Mouse (Mus musculus): ENCODE measurements around the gene Gm16181. TPM values are rescaled to one million over a fixed set of nuclear protein-coding genes. Genes with fewer than 3 reads are reported as not detected.
"Not testable (repeated sequence)": the region's sequence is repeated elsewhere in the genome, so short reads cannot be mapped to it uniquely, and the experiment has no call there.

Gm16181 gene
- total RNA-seq, 2 experiments from 2014 or later = 0.50 to 0.65 TPM

DNA sequence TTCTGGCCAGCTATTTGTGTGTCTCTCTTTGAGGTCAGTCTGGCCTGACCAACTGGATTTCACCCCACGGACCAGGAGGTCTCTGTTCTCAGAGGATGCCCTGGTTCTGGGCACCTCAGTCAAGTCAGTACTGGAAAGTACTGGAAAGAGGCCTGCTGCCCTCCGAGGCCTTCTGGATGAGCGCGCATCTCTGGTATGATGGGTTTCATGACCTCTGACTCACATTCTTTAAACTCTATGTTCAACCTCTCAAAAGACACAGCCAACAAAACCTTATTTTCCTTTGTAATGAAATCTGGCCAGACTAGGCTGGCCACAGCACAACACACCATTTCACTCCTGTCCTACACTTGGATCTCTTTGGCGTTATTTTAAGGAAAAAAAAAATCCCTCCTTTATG, 4.8 kb downstream of the Gm16181 start:
- intact Hi-C loops (cut with DNase I) = no loop called here
- DNase-seq (ENCODE audit: low spot score) = no peak

DNA sequence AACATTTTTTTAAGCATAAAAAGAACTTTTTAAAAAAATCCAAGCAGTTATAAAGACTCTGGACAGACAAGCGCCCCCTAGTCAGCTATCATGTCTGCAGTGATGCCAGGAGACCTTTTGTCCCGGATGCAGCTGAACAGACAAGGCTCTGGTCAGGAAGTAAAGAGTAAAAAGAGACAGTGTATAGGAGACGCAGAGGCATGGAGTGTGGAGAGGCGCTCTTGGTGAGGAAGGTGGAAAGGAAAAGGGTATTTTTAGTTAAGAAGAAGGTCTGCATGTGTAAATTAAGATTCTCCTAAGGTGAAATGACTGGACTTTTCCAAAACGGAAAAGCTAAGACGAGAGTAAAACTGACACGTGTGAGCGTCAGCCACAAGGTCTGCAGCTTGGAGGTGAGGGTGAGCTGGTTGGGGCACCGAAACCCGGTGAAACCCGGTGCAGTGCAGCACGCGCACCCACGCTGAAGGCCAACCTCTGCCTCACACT, 6.0 kb downstream of the Gm16181 start:
- intact Hi-C loops (cut with DNase I) = no loop called here
- DNase-seq (ENCODE audit: low spot score) = no peak

DNA sequence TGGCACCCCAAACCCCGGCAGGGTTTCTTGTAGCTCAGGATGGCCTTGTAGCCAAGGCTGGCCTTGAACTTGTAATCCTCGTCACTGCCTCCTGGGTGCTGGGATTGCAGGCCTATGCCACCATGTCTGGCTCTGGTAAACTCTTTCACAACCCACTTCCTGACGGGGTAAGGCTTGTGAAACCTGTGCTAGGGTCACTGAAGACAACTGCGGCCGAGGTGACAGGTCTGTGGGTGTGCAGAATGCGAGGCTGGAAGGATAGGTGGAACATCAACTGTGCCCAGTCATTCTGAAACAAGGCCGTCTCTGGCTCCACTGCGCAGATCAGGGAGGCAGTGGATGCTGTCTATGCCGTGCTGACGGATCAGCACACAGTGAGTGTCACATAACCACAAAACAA, 10.4 kb downstream of the Gm16181 start:
- no peak for DNase-seq (ENCODE audit: low spot score)
- intact Hi-C loops (cut with DNase I) = loop anchor here (10.0 kb wide), 1 partner anchor 206 kb away; the partner anchor contains the start of gene Sapcd1

DNA sequence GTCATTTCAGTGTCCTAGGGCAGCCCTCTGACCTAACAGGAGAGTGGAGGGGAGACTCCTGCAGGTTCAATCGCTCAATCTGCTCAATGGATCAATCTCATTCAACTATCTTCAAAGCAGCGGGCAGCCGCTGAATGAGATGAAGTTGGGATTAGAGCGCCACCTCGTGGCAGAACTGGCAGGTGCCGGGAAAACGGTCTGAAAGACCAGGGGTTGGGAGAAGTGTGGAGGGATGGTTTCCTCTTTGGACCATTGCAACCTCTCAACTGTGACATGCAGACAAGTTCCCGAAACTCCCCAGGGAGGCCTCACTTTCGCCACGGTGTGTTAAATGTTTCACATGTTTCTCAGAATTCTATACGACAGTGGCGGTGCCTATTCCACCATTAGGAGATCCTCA, 11.4 kb downstream of the Gm16181 start:
- intact Hi-C loops (cut with DNase I) = loop anchor here (1.0 to 10.0 kb wide), 3 partner anchors 54 to 207 kb away; partner anchors contain the start of gene Sapcd1
- DNase-seq (ENCODE audit: low spot score) = peak; percentile 42

DNA sequence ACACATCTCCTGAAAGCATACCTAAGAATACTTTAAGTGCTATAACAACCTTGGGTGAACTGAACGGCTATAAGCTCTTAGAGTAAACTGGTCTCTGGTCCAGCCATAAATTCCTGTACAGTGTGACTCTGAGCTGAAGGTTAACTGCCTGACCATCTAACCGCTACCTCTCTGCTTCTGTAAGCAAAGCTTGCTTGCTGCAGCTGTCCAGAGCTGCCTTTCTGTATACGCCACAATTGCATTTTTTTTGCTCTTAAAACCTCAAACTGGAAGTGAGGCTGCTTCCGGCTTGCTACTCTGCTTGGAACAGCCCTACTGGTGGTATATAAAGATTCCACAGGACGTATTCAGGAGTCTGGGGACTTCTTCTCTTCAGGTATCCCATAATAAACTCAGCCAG, 12.0 kb downstream of the Gm16181 start:
- no peak for DNase-seq (ENCODE audit: low spot score)
- intact Hi-C loops (cut with DNase I) = loop anchor here (1.0 to 10.0 kb wide), 3 partner anchors 54 to 208 kb away; partner anchors contain the start of gene Sapcd1

DNA sequence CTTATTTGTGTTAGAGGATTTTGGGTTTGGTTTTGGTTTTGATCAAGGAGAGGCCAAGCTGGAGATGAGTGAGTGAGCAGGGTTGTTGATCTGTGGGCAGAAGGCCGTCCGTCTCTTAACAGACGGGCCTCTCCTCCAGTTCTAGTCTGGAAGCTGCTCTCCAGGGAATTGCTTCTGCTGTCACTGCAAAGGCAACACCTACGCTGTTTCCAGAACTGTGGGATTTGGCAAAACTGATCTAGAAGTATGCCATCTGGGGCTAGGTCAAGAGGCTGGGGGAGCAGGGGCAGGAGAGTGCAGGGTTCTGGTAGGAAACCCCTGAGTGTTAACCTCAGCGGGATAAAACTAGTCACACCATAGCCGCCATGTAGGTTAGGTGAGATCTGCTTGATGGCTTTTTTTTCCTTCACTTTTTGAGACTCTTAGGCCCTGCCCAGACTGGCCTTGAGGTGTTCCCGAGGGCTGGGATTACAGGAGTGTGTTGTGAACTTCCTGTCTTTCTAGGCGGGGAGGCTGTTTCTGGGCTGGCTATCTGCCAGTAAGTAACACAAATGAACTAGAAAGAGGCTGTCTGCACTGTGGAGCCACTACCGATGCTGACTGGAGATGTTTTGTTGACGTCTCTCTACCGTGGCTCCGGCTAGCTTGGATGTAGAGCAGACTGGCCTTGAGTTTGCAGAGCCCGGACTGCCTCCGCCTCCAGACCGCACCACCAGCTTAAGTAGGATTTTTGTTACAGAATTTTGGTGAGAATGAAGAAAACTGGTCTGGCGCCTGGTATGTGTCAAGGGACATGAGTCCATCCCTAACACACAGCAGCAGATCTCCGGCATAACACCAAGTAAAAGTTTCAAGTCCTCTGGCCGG, 12.7 kb downstream of the Gm16181 start, which contains the start of gene Atp6v1g2:
TSS of gene Atp6v1g2 (plus strand) at position 547 of the 867 bp plus-strand sequence.
- DNase-seq (ENCODE audit: low spot score) = no peak
- intact Hi-C loops (cut with DNase I) = loop anchor here (10.0 kb wide), 1 partner anchor 209 kb away; the partner anchor contains the start of gene Sapcd1

DNA sequence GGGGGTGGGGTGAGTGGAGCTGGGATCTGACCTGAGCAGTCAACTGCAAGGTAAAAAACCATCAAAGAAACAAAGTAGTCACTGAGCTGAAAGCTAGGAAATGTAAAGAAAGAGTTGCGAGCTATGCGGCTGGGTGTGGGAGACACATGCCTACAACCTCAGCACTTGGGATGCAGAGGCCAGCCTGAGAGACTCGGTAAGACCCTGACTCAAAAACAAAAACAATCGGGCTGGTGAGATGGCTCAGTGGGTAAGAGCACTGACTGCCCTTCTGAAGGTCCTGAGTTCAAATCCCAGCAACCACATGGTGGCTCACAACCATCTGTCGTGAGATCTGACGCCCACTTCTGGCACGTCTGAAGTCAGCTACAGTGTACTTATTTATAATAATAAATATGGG, 13.5 kb downstream of the Gm16181 start:
- intact Hi-C loops (cut with DNase I) = loop anchor here (10.0 kb wide), 1 partner anchor 209 kb away; the partner anchor contains the start of gene Sapcd1
- DNase-seq (ENCODE audit: low spot score) = not testable (repeated sequence)

DNA sequence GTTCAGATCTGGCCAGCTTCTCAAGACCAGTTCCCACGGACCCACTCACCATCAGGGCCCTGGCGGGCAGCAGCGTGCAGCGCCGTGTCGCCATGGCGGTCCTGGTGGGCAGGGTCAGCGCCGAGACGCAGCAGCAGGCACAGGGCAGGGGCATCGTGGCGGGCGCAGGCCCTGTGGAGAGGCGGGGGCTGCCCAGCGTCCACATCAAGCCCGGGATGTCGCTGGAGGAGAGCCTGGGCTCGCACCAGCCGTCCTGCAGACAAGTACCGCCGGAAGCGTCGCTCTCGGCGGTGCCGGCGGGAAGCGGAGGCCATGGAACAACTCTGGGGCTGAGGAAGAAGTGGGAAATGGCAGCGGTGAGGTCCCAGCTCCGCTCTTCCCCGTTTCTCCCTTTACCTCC, 14.3 kb downstream of the Gm16181 start:
- intact Hi-C loops (cut with DNase I) = loop anchor here (5.0 to 10.0 kb wide), 3 partner anchors 113 to 233 kb away; partner anchors contain the start of genes Csnk2b, Gpank1, Sapcd1 and Vars
- peak; percentile 31 for DNase-seq (ENCODE audit: low spot score)

DNA sequence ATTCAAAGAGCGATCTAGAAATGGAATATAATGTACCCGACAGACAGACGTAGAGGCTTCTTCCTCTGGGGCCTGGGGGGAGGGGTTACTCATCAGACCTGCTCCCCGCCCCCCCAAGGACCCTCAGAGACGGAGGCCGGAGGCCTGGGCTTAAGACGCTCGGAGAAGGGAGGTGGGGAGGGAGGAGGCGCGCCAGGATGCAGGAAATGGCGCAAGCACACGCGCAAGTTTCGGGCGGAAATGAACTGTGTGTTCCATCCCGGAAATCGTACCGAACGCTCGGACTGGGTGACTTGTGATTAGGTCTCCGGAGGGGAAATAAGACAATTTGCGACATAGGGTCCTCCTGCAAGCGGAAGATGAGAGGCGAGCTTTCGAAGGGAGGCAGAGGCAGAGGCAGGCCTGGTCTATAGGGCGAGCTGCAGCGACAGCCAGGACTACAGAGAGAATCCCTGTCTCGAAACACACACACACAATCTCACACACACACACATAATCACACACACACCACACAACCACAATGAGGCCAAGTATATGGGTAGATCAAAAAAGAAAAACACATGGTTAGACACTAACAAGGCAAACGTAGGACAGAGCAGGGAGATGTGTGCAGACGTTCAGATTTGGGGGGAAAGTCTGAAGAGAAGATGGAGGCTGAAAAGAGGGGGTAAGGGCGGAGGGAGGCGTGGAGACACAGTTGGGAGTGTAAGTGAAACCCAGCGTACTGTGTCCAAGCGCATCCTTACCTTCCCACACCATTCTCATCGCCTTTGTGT, 15.2 kb downstream of the Gm16181 start, which contains the start of gene Nfkbil1:
TSS of gene Nfkbil1 (minus strand) at position 179 of the 776 bp plus-strand sequence.
- intact Hi-C loops (cut with DNase I) = loop anchor here (5.0 to 10.0 kb wide), 3 partner anchors 114 to 234 kb away; partner anchors contain the start of genes Csnk2b, Gpank1, Sapcd1 and Vars
- DNase-seq (ENCODE audit: low spot score) = peak; percentile 86

DNA sequence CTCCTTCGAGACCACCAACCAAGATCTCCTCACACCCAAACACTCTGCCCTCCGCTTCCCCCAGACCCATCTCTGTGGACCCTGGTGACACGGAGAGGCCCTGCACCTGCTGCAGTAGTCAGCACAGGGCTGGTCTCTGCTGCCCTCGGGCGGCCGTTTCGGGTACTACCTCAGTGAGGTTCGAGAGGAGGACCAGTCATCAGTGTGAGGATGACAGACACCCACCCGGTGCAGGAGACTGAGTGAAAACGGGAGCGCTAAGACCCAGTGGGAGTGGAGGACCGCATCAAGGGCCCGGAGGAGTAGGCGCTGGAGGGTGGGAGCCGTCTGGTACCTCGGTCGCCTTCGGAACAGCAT, 15.7 kb downstream of the Gm16181 start:
- peak; percentile 83 for DNase-seq (ENCODE audit: low spot score)
- intact Hi-C loops (cut with DNase I) = loop anchor here (5.0 to 10.0 kb wide), 3 partner anchors 114 to 234 kb away; partner anchors contain the start of genes Csnk2b, Gpank1, Sapcd1 and Vars

DNA sequence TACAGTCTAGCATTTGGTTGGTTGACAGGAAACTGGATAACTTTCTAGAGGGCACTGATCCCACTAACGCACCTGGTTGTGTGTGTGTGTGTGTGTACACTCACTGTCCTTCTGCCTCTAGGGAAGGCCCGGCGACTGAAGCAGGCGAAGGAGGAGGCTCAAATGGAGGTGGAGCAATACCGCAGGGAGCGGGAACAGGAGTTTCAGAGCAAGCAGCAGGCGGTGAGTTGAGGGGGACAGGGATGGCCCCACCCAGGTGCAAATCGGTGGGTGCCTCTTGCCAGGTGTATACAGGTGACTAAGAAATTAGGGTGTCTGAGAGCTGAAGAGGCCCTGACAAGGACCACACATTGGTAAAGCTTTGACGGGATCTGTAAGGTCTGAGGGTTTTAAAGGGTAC, 16.4 kb downstream of the Gm16181 start:
- intact Hi-C loops (cut with DNase I) = loop anchor here (5.0 to 10.0 kb wide), 3 partner anchors 115 to 235 kb away; partner anchors contain the start of genes Csnk2b, Gpank1, Sapcd1 and Vars

DNA sequence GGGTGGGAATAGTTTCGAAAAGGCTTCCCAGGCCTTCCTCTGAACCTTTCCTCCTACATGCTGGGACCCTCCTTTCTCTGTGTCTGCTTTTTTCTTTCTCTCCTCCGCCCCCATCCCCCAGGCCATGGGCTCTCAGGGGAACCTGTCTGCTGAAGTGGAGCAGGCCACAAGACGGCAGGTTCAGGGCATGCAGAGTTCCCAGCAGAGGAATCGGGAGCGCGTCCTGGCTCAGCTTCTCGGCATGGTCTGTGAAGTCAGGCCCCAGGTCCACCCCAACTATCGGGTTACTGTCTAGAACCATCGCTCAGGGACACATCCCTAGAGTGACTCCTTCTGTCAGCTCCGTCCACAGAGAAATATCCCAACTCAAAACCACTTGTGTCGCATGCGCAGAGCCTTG, 16.9 kb downstream of the Gm16181 start:
- no peak for DNase-seq (ENCODE audit: low spot score)
- intact Hi-C loops (cut with DNase I) = loop anchor here (5.0 to 10.0 kb wide), 3 partner anchors 115 to 235 kb away; partner anchors contain the start of genes Csnk2b, Gpank1, Sapcd1 and Vars

More for the DNA sequence above, 16.4 kb downstream of the Gm16181 start:
- DNase-seq (ENCODE audit: low spot score) = no peak

DNA sequence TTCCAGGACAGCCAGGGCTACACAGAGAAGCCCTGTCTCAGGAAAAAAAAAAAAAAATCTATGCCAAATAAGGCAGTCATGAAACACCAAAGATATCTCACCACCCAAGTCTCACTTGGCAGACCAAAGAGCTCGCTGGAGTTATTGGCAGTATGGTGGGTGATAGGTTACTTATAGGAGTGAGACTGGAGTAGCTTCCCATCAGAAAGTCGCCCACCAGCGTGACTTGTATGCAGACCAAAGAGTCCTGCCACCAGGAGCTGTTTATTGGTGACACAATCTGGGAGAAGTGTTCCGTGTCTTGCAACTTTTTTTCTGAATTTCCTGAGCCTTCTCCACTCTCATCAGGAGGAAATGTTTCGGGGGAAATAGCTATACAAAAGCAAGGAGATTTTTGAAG, 19.1 kb downstream of the Gm16181 start:
- no peak for DNase-seq (ENCODE audit: low spot score)

DNA sequence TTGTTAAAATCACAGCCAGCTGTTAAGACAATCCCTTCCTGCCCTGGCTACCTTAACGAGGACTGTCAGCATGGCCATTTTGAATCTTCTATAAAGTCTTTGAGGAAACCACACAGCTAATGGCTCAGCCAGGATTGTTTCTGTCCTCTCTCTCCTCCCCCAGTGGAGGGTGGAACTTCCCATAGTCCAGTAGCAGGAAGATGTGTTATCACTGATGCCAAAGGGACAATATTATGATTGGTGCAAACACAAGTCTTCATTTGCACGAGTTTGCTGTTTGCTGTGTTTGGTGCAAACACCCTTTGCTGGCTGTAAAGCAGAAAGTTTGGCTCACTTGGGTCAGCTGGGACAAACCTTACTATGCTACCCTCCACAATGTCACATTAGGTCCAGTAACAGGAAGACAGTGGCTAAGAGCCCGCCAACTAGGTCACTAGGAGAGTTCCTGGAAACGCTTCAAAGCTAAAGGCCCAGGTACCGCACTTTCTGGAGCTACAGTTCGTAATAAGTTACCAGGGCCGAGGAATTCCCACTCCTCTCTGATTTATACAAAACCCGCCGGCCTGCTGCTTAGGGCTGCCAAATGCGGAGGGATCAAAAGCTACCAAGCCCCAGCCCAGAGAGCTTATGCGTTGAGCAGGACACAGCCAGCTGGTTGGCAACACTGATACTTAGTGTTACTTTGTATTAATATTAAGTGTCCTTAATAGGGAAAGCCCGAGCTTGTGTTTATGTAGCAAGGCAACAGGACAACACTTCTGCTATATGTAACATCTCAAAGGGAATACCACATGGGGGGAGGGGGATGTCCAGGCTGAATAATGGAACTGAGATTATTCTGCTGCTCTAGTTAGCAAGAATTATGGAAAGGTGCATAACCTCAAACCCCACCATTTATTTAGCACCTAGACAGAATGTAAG, 20.0 kb downstream of the Gm16181 start:
- DNase-seq (ENCODE audit: low spot score) = no peak
- intact Hi-C loops (cut with DNase I) = no loop called here

More for the DNA sequence above, 19.1 kb downstream of the Gm16181 start:
- intact Hi-C loops (cut with DNase I) = loop anchor here (5.0 to 10.0 kb wide), 3 partner anchors 117 to 237 kb away; partner anchors contain the start of genes Csnk2b, Gpank1, Sapcd1 and Vars

DNA sequence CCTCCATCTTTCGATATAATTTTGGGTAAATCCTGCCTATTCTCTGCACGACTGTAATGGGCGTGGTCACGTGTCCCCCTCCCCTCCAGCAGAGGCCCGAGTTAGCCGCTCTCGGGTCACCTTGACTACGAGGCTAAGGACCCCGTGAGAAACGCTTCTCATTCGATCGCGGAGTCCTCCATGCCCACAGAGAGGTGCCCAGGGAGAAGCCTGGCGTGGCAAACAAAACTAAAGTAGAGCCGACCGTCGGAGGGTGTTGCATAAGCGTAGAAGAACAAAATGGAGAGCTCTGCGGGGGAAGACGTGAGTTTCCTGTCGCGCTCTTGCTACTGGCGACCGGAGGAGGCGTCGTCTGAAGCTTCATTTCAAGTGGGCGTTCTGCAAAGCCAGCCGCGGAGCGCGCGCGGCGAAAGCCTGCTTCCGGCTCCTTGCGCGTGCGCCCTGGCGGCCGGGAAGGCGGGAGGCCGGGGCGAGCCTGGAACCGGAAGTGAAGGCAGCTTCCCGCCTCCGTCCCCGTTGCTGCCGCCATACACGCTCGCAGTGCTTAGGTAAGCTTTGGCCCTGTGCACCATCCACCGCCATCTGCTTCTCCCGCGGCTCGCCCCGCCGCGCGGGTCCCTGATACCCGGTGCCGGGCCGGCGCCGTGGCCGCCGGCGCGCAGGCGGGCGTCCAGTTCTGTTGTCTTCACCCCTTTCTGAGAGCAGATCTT, 20.8 kb downstream of the Gm16181 start, which contains the start of gene Ddx39b:
TSS of gene Ddx39b (plus strand) at position 442 of the 710 bp plus-strand sequence.
- DNase-seq (ENCODE audit: low spot score) = peak; percentile 94
- intact Hi-C loops (cut with DNase I) = no loop called here

DNA sequence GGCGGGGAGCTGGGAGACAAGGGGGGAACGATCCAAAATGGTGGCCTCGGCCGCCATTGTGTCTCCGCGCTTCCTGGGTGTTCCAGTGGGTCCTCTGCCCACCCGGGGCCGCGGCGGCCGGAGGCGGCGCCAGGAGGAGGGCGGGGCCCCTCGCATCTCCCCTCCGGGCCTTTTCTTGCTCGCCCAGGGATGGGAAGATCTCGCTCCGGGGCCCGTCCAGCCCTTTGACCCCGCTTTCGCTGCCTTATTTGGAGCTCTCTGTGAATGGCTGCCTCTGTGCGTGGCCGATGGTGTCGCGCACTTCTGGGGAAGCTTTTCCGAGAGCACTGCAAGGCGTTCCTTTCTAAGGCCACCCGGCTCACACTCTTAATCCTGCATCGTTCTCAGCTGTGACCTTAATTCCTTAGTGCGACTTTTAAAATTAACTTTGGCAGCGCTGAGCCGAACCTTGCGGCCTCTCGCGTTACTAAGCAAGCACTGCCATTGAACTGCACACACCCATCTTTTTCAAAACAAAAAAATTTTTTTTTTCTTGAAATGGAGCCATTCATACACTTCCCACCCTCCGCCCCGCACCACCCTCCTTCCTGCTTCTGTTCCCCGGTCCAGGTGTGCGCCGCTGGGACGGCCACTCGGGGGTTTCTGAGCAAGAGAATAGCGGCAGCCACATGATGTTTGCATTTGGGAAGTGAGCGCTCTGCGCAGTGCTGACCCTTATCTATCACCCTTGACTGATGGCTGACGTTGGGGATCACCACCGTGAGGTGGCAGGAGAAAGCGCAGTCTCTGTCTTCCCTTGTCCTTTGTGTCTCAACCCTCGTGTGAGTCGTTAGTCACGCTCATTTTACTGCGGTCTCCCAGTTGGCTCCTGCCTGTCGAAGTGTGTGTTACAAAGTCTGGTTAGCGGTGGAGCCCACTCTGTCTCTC, 21.6 kb downstream of the Gm16181 start:
- no peak for DNase-seq (ENCODE audit: low spot score)
- intact Hi-C loops (cut with DNase I) = no loop called here

DNA sequence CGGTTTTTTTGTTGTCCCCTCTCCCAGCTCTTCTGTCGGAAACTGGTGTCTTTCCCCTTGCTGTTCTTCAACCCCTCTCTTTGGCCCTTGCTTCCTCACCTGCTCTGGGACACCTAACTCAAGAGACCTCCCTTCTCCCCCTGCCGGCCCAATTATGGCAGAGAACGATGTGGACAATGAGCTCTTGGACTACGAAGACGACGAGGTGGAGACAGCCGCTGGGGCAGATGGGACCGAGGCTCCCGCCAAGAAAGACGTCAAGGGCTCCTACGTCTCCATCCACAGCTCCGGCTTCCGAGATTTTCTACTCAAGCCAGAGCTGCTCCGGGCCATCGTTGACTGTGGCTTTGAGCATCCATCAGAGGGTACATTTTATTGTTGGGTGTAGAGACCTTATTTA, 22.5 kb downstream of the Gm16181 start:
- no peak for DNase-seq (ENCODE audit: low spot score)
- intact Hi-C loops (cut with DNase I) = no loop called here

All from heart, postnatal 25 days (tissue).